Mouse (Mus musculus): ENCODE data around the gene Defa37. TPM values are rescaled to one million over a fixed set of nuclear protein-coding genes. Genes with fewer than 3 reads are reported as not detected.
"Not testable (repeated sequence)": the region's sequence is repeated elsewhere in the genome, so short reads cannot be mapped to it uniquely, and the experiment has no call there.

Gene Defa37
- not detected in 2 replicates for polyA plus RNA-seq (2016; fragmentation: Nextera tagmentation; extraction: Ambion mirVana)

DNA sequence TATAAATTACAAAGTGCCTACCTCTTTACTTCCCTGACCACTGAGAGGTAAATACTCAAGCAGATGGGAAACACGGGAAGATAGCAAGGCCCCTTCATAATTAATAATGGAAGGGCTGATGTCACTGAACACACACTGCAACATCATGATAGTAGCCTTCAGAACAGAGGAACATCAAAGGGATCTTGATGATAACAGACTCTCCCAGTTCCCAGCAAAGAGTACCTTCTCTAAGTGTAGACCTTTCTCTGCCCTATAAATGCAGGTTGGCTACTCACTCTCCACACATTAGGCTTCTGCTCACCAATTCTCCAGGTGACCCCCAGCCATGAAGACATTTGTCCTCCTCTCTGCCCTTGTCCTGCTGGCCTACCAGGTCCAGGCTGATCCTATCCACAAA, at the start of gene Defa37:
Defa37 (plus strand) TSS at position 301 of the 400 bp plus-strand sequence.
- no CpG with 5 or more reads among the region's 1 CpGs for WGBS
- H3K27ac ChIP-seq (replicated peaks); H3K36me3 ChIP-seq (replicated peaks); H3K4me3 ChIP-seq; H3K27me3 ChIP-seq (replicated peaks; ENCODE audit: low read depth, poor library complexity, severe bottlenecking); H3K9me3 ChIP-seq; H3K4me1 ChIP-seq; DNase-seq (ENCODE audit: low spot score): not testable (repeated sequence)

DNA sequence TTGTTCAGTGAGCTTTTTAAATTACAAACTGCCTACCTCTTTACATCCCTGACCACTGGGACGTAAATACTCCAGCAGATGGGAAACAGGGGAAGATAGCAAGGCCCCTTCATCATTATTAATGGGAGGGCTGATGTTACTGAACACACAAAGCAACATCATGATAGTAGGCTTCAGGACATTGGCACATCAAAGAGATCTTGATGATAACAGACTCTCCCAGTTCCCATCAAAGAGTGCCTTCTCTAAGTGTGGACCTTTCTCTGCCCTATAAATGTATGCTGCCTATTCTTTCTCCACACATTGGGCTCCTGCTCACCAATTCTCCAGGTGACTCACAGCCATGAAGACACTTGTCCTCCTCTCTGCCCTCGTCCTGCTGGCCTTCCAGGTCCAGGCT, 36.5 kb upstream of the Defa37 start, which contains the start of gene Defa32:
Defa32 (plus strand) TSS at position 301 of the 400 bp plus-strand sequence.
- not testable (repeated sequence) for H3K4me3 ChIP-seq; H3K9me3 ChIP-seq; H3K27me3 ChIP-seq (replicated peaks; ENCODE audit: low read depth, poor library complexity, severe bottlenecking); H3K4me1 ChIP-seq; H3K36me3 ChIP-seq (replicated peaks); H3K27ac ChIP-seq (replicated peaks); DNase-seq (ENCODE audit: low spot score)
- no CpG with 5 or more reads among the region's 2 CpGs for whole genome bisulfite sequencing

DNA sequence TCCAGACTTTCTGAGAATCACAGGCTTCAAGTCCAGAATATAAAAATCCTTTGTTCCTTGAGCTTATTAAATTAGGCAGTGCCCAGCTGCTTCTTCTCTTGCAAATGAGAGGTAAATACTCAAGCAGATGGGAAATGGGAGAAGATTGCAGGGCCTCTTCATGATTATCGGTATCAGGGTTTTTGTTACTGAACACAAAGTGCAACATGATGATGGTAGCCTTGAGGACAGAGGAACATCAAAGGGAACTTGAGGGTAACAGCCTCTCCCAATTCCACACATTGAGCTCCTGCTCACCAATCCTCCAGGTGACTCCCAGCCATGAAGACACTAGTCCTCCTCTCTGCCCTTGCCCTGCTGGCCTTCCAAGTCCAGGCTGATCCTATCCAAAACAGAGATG, 17.5 kb downstream of the Defa37 start, which contains the start of gene Defa28:
Defa28 (plus strand) TSS at position 301 of the 400 bp plus-strand sequence.
- not testable (repeated sequence) for H3K27ac ChIP-seq (replicated peaks); H3K4me1 ChIP-seq; H3K4me3 ChIP-seq; H3K36me3 ChIP-seq (replicated peaks); H3K9me3 ChIP-seq; H3K27me3 ChIP-seq (replicated peaks; ENCODE audit: low read depth, poor library complexity, severe bottlenecking); DNase-seq (ENCODE audit: low spot score)
- WGBS = no CpG with 5 or more reads among the region's 1 CpGs

DNA sequence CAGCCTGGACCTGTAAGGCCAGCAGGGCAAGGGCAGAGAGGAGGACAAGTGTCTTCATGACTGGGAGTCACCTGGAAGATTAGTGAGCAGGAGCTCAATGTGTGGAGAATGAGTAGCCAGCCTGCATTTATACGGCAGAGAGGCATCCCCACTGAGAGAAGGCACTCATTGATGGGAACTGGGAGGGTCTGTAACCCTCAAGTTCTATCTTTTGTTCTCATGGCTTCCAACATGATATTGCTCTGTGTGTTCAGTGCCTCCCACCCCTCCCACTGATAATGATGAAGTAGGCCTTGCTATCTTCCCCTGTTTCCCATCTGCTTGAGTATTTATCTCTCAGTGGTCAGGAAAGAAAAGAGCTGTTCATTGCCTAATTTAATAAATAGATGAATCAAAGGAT, 29.2 kb downstream of the Defa37 start, which contains the start of gene Gm7861:
Gm7861 (minus strand) TSS at position 101 of the 400 bp plus-strand sequence.
- not testable (repeated sequence) for H3K27ac ChIP-seq (replicated peaks); H3K27me3 ChIP-seq (replicated peaks; ENCODE audit: low read depth, poor library complexity, severe bottlenecking); H3K9me3 ChIP-seq; DNase-seq (ENCODE audit: low spot score); H3K4me1 ChIP-seq; H3K36me3 ChIP-seq (replicated peaks); H3K4me3 ChIP-seq
- no CpG with 5 or more reads among the region's 1 CpGs for WGBS

Other genes with a start within 250 kb of the Defa37 start
- gene Defa27, start 249.8 kb upstream of the Defa37 start, polyA plus RNA-seq (2016; fragmentation: Nextera tagmentation; extraction: Ambion mirVana) = not detected in 2 replicates
- gene Defa29, start 238.4 kb upstream of the Defa37 start, polyA plus RNA-seq (2016; fragmentation: Nextera tagmentation; extraction: Ambion mirVana) = not detected in 2 replicates
- gene Defa2, start 186.9 kb upstream of the Defa37 start, polyA plus RNA-seq (2016; fragmentation: Nextera tagmentation; extraction: Ambion mirVana) = not detected in 2 replicates
- gene Defa33, start 173.6 kb upstream of the Defa37 start, polyA plus RNA-seq (2016; fragmentation: Nextera tagmentation; extraction: Ambion mirVana) = not detected in 2 replicates
- gene Defa36, start 138.0 kb upstream of the Defa37 start, polyA plus RNA-seq (2016; fragmentation: Nextera tagmentation; extraction: Ambion mirVana) = not detected in 2 replicates
- gene Gm7849, start 108.8 kb upstream of the Defa37 start, polyA plus RNA-seq (2016; fragmentation: Nextera tagmentation; extraction: Ambion mirVana) = not detected in 2 replicates
- gene Defa20, start 56.1 kb upstream of the Defa37 start, polyA plus RNA-seq (2016; fragmentation: Nextera tagmentation; extraction: Ambion mirVana) = not detected in 2 replicates
- gene Defa32, start 36.4 kb upstream of the Defa37 start, polyA plus RNA-seq (2016; fragmentation: Nextera tagmentation; extraction: Ambion mirVana) = not detected in 2 replicates
- not detected in 2 replicates for gene Defa28, start 17.6 kb downstream of the Defa37 start, polyA plus RNA-seq (2016; fragmentation: Nextera tagmentation; extraction: Ambion mirVana)
- not detected in 2 replicates for gene Gm7861, start 29.1 kb downstream of the Defa37 start, polyA plus RNA-seq (2016; fragmentation: Nextera tagmentation; extraction: Ambion mirVana)
- gene Defa26, start 52.8 kb downstream of the Defa37 start, polyA plus RNA-seq (2016; fragmentation: Nextera tagmentation; extraction: Ambion mirVana) = not detected in 2 replicates
- gene Defa17, start 90.4 kb downstream of the Defa37 start, polyA plus RNA-seq (2016; fragmentation: Nextera tagmentation; extraction: Ambion mirVana) = not detected in 2 replicates
- gene Defa34, start 100.4 kb downstream of the Defa37 start, polyA plus RNA-seq (2016; fragmentation: Nextera tagmentation; extraction: Ambion mirVana) = not detected in 2 replicates
- not detected in 2 replicates for gene AY761184, start 138.3 kb downstream of the Defa37 start, polyA plus RNA-seq (2016; fragmentation: Nextera tagmentation; extraction: Ambion mirVana)
- not detected in 2 replicates for gene Defa24, start 169.1 kb downstream of the Defa37 start, polyA plus RNA-seq (2016; fragmentation: Nextera tagmentation; extraction: Ambion mirVana)

Data from embryonic facial prominence, embryonic 10.5 days (tissue).